Comparison of ENCODE assay signal across 7 mouse cellular contexts in the genomic region with DNA sequence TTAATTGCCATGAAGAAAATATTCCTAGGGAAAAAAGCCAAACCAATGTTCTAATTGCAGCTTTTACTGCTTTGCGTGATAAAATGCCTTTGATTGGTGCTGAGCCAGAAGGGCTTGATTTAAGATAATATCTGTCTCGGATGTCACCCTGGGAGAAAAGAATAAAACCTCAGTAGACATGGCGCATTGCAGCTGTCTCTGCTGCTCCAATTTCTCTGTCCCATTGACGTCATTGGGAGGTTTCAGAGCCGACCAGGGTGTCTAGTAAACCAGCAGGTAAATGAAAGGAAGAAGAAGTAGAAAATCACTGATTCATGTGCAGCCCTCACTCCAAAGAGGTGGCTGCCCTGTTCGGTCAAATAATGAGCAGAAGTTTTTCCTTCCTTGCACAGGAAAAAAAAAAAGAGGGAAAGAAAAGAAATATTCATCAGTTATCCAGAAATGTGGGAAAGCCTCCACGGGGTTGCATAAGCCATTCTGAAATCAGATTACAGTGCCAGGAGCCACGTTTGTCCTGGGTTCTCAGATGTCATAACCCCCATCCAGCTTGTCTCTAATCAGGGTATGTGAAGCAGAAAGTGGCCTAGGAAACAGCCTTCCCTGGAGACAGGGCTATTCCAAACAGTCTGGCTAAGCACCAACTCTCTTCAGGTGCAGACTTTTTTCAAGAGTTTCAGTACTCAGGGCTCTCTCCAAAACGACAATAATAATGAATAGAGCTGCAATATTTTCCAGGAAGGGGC.
DNase-seq lines count a peak whose midpoint lies in the region; ATAC-seq and TF ChIP-seq lines count a peak whose summit lies in the region.

No protein-coding gene starts in this region.

- H3K4me3 ChIP-seq in hindbrain, embryonic 15.5 days: no peak overlapping the region
- H3K4me3 ChIP-seq in hindbrain, embryonic 12.5 days: no peak overlapping the region

- 30% methylated on average over 9 of the region's 9 CpGs for WGBS in hindbrain, embryonic 15.5 days
- 58% methylated on average over 9 of the region's 9 CpGs for WGBS in hindbrain, embryonic 12.5 days

- no peaks in the 10 kb centered on the region for H3K27me3 ChIP-seq in hindbrain, embryonic 15.5 days
- H3K27me3 ChIP-seq in hindbrain, embryonic 12.5 days: no peaks in the 10 kb centered on the region

- TF ChIP-seq POLR2A in brain, embryonic 14.5 days (IDR thresholded peaks at IDR 0.05; ENCODE audit: borderline replicate concordance, extremely low read depth, insufficient read depth, insufficient read length, poor library complexity, severe bottlenecking): no peak

- no peaks in the 10 kb centered on the region for H3K36me3 ChIP-seq in hindbrain, embryonic 15.5 days
- no peaks in the 10 kb centered on the region for H3K36me3 ChIP-seq in hindbrain, embryonic 12.5 days

- DNase-seq in Muller cell, postnatal 12 days (ENCODE audit: inconsistent ontology term): peak; percentile 65
- DNase-seq in brain, embryonic 14.5 days (ENCODE audit: low read depth): peak; percentile 63
- DNase-seq in gastrocnemius, postnatal 10 days: peak; percentile 15
- DNase-seq in testis, postnatal 10 days (ENCODE audit: low spot score): no peak
- DNase-seq in right cerebral cortex, adult 2 months (ENCODE audit: low spot score in 2 of 2): no peak

- H3K4me1 ChIP-seq in hindbrain, embryonic 15.5 days (replicated peaks): peaks cover 15% of the 10 kb centered on the region
- no peaks in the 10 kb centered on the region for H3K4me1 ChIP-seq in hindbrain, embryonic 12.5 days

- 0 out of 2 replicates have a peak overlapping the region, but pooled peaks have one; percentile 0 for H3K4me2 ChIP-seq in hindbrain, embryonic 15.5 days
- H3K4me2 ChIP-seq in hindbrain, embryonic 12.5 days (replicated peaks): no peak overlapping the region

- H3K9ac ChIP-seq in hindbrain, embryonic 15.5 days: no peak overlapping the region
- no peak overlapping the region for H3K9ac ChIP-seq in hindbrain, embryonic 12.5 days

- H3K9me3 ChIP-seq in hindbrain, embryonic 15.5 days: no peaks in the 10 kb centered on the region
- H3K9me3 ChIP-seq in hindbrain, embryonic 12.5 days (replicated peaks): no peaks in the 10 kb centered on the region

- H3K27ac ChIP-seq in hindbrain, embryonic 15.5 days (replicated peaks): peak overlapping the region; percentile 38; the same call in 1 of the 2 replicates
- no peak overlapping the region for H3K27ac ChIP-seq in hindbrain, embryonic 12.5 days

- ATAC-seq in hindbrain, embryonic 15.5 days (ENCODE audit: low FRiP score, low read depth): no peak
- no peak for ATAC-seq in hindbrain, embryonic 12.5 days (ENCODE audit: low FRiP score)

- TF ChIP-seq CTCF in brain, embryonic 14.5 days (IDR thresholded peaks at IDR 0.05; ENCODE audit: borderline replicate concordance, extremely low read depth, insufficient read depth, insufficient read length): no peak

Comparison
In these comparisons a context has a peak if more than half of its experiments do, and no peak if none do; other contexts are left out.
1. DNase-seq: peak in Muller cell, postnatal 12 days (single experiment), brain, embryonic 14.5 days (single experiment) and gastrocnemius, postnatal 10 days (single experiment); none in testis, postnatal 10 days (single experiment) and right cerebral cortex, adult 2 months (0 of 2).